ENCODE assay signal across 12 mouse cellular contexts in genomic region chr14:102902236-102902635, GRCm38 (mm10).
DNase-seq lines count a peak whose midpoint lies in the region; ATAC-seq and TF ChIP-seq lines count a peak whose summit lies in the region.
"Had no signal": no experiment of that assay in that cellular context is flagged by ENCODE, and none has a peak within 500 bp of the region (broad histone marks: within the 10 kb centered on the region; RNA-seq: fewer than 3 reads in every experiment).

No protein-coding gene starts in this region.

- H3K36me3 ChIP-seq in forebrain, postnatal 0 days (ENCODE audit: insufficient read depth), result no peaks in the 10 kb centered on the region
- no peaks in the 10 kb centered on the region for H3K36me3 ChIP-seq in forebrain, embryonic 14.5 days (ENCODE audit: control insufficient read depth, insufficient read depth, low read length)
- H3K36me3 ChIP-seq in heart, embryonic 13.5 days, result no peaks in the 10 kb centered on the region
- H3K36me3 ChIP-seq in heart, postnatal 0 days (replicated peaks; ENCODE audit: control insufficient read depth, insufficient read depth, low read length), result no peaks in the 10 kb centered on the region
- no peaks in the 10 kb centered on the region for H3K36me3 ChIP-seq in heart, embryonic 12.5 days
- H3K36me3 ChIP-seq in macrophage (ENCODE audit: inconsistent target), result no peaks in the 10 kb centered on the region
- H3K36me3 ChIP-seq: forebrain, embryonic 12.5 days; hindbrain, embryonic 15.5 days; kidney, embryonic 15.5 days had no signal

- 73% methylated on average over 7 of the region's 7 CpGs for WGBS in forebrain, postnatal 0 days
- 85% methylated on average over 7 of the region's 7 CpGs for WGBS in forebrain, embryonic 14.5 days
- 80% methylated on average over 7 of the region's 7 CpGs for WGBS in heart, embryonic 13.5 days
- WGBS in heart, postnatal 0 days, result 63% methylated on average over 7 of the region's 7 CpGs
- 81% methylated on average over 7 of the region's 7 CpGs for WGBS in heart, embryonic 12.5 days
- 89% methylated on average over 7 of the region's 7 CpGs for WGBS in macrophage (ENCODE audit: missing documents)

- intact Hi-C loops in heart, postnatal 36 days (cut with DNase I), result loop anchor here (5.0 kb wide), 1 partner anchor 95 kb away; no protein-coding TSS in a partner anchor

- H3K4me2 ChIP-seq in forebrain, postnatal 0 days (ENCODE audit: low read depth), result no peak overlapping the region
- no peak overlapping the region for H3K4me2 ChIP-seq in forebrain, embryonic 14.5 days (ENCODE audit: low read length)
- 0 out of 2 replicates have a peak overlapping the region, but pooled peaks have one; percentile 54 for H3K4me2 ChIP-seq in heart, embryonic 13.5 days
- peak overlapping the region; percentile 40; the same call in 1 of the 2 replicates for H3K4me2 ChIP-seq in heart, postnatal 0 days (ENCODE audit: low read depth, low read length)
- no peak overlapping the region for H3K4me2 ChIP-seq in heart, embryonic 12.5 days
- H3K4me2 ChIP-seq: forebrain, embryonic 12.5 days had no signal

- no peak for TF ChIP-seq CTCF in forebrain, postnatal 0 days (IDR thresholded peaks at IDR 0.05; ENCODE audit: low read depth)
- no peak for TF ChIP-seq CTCF in heart, postnatal 0 days (IDR thresholded peaks at IDR 0.05; ENCODE audit: low read depth)

- ATAC-seq in forebrain, postnatal 0 days, result no peak
- no peak for ATAC-seq in forebrain, embryonic 14.5 days
- ATAC-seq in heart, embryonic 13.5 days (ENCODE audit: extremely low read depth, insufficient number of reproducible peaks, low FRiP score, low TSS enrichment), result no peak
- no peak for ATAC-seq in heart, postnatal 0 days (ENCODE audit: insufficient read depth, low read depth)
- ATAC-seq in heart, embryonic 12.5 days (ENCODE audit: insufficient number of reproducible peaks, low FRiP score), result no peak

- no peak overlapping the region for H3K27ac ChIP-seq in forebrain, postnatal 0 days (ENCODE audit: low read depth, low read length)
- no peak overlapping the region for H3K27ac ChIP-seq in forebrain, embryonic 14.5 days (ENCODE audit: low read depth, low read length)
- H3K27ac ChIP-seq in heart, embryonic 13.5 days (replicated peaks), result peak overlapping the region; percentile 58; the same call in 1 of the 2 replicates
- peak overlapping the region; percentile 74 for H3K27ac ChIP-seq in heart, postnatal 0 days (ENCODE audit: low read depth)
- no peak overlapping the region for H3K27ac ChIP-seq in heart, embryonic 12.5 days (ENCODE audit: poor library complexity, severe bottlenecking)
- H3K27ac ChIP-seq in macrophage, result peak overlapping the region; percentile 46
- H3K27ac ChIP-seq: forebrain, embryonic 12.5 days had no signal

- no peaks in the 10 kb centered on the region for H3K79me2 ChIP-seq in macrophage (ENCODE audit: inconsistent target)

- DNase-seq in forebrain, postnatal 0 days, result peak; percentile 15
- no peak for DNase-seq in forebrain, embryonic 14.5 days (ENCODE audit: low spot score)
- DNase-seq in heart, postnatal 36 days, result no peak
- no peak for DNase-seq in heart, postnatal 0 days (ENCODE audit: low spot score)
- no peak for DNase-seq in right cerebral cortex, adult 2 months (ENCODE audit: low spot score in 2 of 2)
- DNase-seq: kidney, adult 2 months had no signal

- no peak overlapping the region for H3K9ac ChIP-seq in forebrain, postnatal 0 days
- no peak overlapping the region for H3K9ac ChIP-seq in forebrain, embryonic 14.5 days (ENCODE audit: low read length)
- H3K9ac ChIP-seq in heart, embryonic 13.5 days, result no peak overlapping the region
- H3K9ac ChIP-seq in heart, postnatal 0 days (replicated peaks; ENCODE audit: low read depth, low read length), result no peak overlapping the region
- no peak overlapping the region for H3K9ac ChIP-seq in heart, embryonic 12.5 days
- H3K9ac ChIP-seq: forebrain, embryonic 12.5 days; hindbrain, embryonic 15.5 days; kidney, embryonic 15.5 days had no signal

- TF ChIP-seq EP300 in heart, postnatal 0 days (IDR thresholded peaks at IDR 0.05; ENCODE audit: low read depth), result no peak

- H3K9me3 ChIP-seq in forebrain, postnatal 0 days (ENCODE audit: low read length), result no peaks in the 10 kb centered on the region
- H3K9me3 ChIP-seq in forebrain, embryonic 14.5 days (replicated peaks; ENCODE audit: control insufficient read depth, low read length), result no peaks in the 10 kb centered on the region
- no peaks in the 10 kb centered on the region for H3K9me3 ChIP-seq in heart, embryonic 13.5 days
- no peaks in the 10 kb centered on the region for H3K9me3 ChIP-seq in heart, postnatal 0 days (replicated peaks; ENCODE audit: control insufficient read depth, low read length)
- H3K9me3 ChIP-seq in heart, embryonic 12.5 days (replicated peaks), result no peaks in the 10 kb centered on the region
- H3K9me3 ChIP-seq: forebrain, embryonic 12.5 days; hindbrain, embryonic 15.5 days; kidney, embryonic 15.5 days had no signal

- no peak overlapping the region for H3K4me3 ChIP-seq in forebrain, postnatal 0 days (ENCODE audit: low read depth, low read length)
- no peak overlapping the region for H3K4me3 ChIP-seq in forebrain, embryonic 14.5 days (ENCODE audit: low read depth, low read length)
- H3K4me3 ChIP-seq in heart, embryonic 13.5 days, result no peak overlapping the region
- H3K4me3 ChIP-seq in heart, postnatal 0 days (ENCODE audit: low read depth, low read length), result no peak overlapping the region
- no peak overlapping the region for H3K4me3 ChIP-seq in heart, embryonic 12.5 days
- H3K4me3 ChIP-seq in macrophage (ENCODE audit: inconsistent target), result no peak overlapping the region
- H3K4me3 ChIP-seq: forebrain, embryonic 12.5 days; hindbrain, embryonic 15.5 days; kidney, embryonic 15.5 days had no signal

- no peaks in the 10 kb centered on the region for H3K27me3 ChIP-seq in forebrain, postnatal 0 days (ENCODE audit: insufficient read depth, low read length)
- no peaks in the 10 kb centered on the region for H3K27me3 ChIP-seq in forebrain, embryonic 14.5 days (replicated peaks; ENCODE audit: control insufficient read depth, insufficient read depth, low read length)
- H3K27me3 ChIP-seq in heart, embryonic 13.5 days (replicated peaks), result no peaks in the 10 kb centered on the region
- no peaks in the 10 kb centered on the region for H3K27me3 ChIP-seq in heart, postnatal 0 days (ENCODE audit: control insufficient read depth, insufficient read depth, low read length)
- no peaks in the 10 kb centered on the region for H3K27me3 ChIP-seq in heart, embryonic 12.5 days (replicated peaks)
- H3K27me3 ChIP-seq: forebrain, embryonic 12.5 days; hindbrain, embryonic 15.5 days; kidney, embryonic 15.5 days had no signal

- H3K4me1 ChIP-seq in forebrain, postnatal 0 days (ENCODE audit: insufficient read depth), result no peaks in the 10 kb centered on the region
- H3K4me1 ChIP-seq in forebrain, embryonic 14.5 days (ENCODE audit: control insufficient read depth, insufficient read depth, low read length), result no peaks in the 10 kb centered on the region
- peaks cover 25% of the 10 kb centered on the region for H3K4me1 ChIP-seq in heart, embryonic 13.5 days
- H3K4me1 ChIP-seq in heart, postnatal 0 days (ENCODE audit: control insufficient read depth, insufficient read depth), result peaks cover 20% of the 10 kb centered on the region
- H3K4me1 ChIP-seq in heart, embryonic 12.5 days (replicated peaks), result peaks cover 16% of the 10 kb centered on the region
- H3K4me1 ChIP-seq: forebrain, embryonic 12.5 days; hindbrain, embryonic 15.5 days had no signal

Comparison
In these comparisons a context has a peak if more than half of its experiments do, and no peak if none do; other contexts are left out.
1. H3K27ac ChIP-seq: peak in heart, embryonic 13.5 days (single experiment), heart, postnatal 0 days (single experiment) and macrophage (single experiment); none in forebrain, postnatal 0 days (single experiment), forebrain, embryonic 14.5 days (single experiment) and heart, embryonic 12.5 days (single experiment).
2. H3K4me2 ChIP-seq: peak in heart, embryonic 13.5 days (single experiment) and heart, postnatal 0 days (single experiment); none in forebrain, postnatal 0 days (single experiment), forebrain, embryonic 14.5 days (single experiment) and heart, embryonic 12.5 days (single experiment).